Mouse (Mus musculus): ENCODE measurements around the gene Krtap9-3. TPM values are rescaled to one million over a fixed set of nuclear protein-coding genes. Genes with fewer than 3 reads are reported as not detected.
"Not testable (repeated sequence)": the region's sequence is repeated elsewhere in the genome, so short reads cannot be mapped to it uniquely, and the experiment has no call there.

The Krtap9-3 gene
- not detected in 2 replicates for polyA plus RNA-seq (2011; ENCODE audit: insufficient read depth, insufficient read length, low replicate concordance, missing spikeins)

- not testable (repeated sequence) for H3K4me1 ChIP-seq (ENCODE audit: control insufficient read depth, insufficient read depth, low read length); H3K4me3 ChIP-seq (replicated peaks; ENCODE audit: control insufficient read depth, low read depth, low read length); H3K27ac ChIP-seq (ENCODE audit: control insufficient read depth, insufficient read depth, low read depth, low read length, poor library complexity)
- 74% methylated on average over 6 of the region's 6 CpGs for WGBS
Measured at GRCm38 (mm10) chr11:99597742-99598141, at the start of gene Krtap9-3. Gene Krtap9-3 (minus strand): TSS chr11:99598105.

GRCm38 (mm10) chr11:99646444-99646843, 48.5 kb upstream of the Krtap9-3 start:
- Histone ChIP-seq H3K4me1 (ENCODE audit: control insufficient read depth, insufficient read depth, low read length) (no peaks in the 10 kb centered on the region), H3K4me3 (replicated peaks; ENCODE audit: control insufficient read depth, low read depth, low read length) (no peak overlapping the region), H3K27ac (ENCODE audit: control insufficient read depth, insufficient read depth, low read depth, low read length, poor library complexity) (no peak overlapping the region)
- TF ChIP-seq CTCF (IDR thresholded peaks at IDR 0.05; ENCODE audit: control insufficient read depth, insufficient read depth, low read length) (no peak), POLR2A (IDR thresholded peaks at IDR 0.05; ENCODE audit: borderline replicate concordance, control insufficient read depth, low read depth, low read length) (no peak)
- 83% methylated on average over 15 of the region's 15 CpGs for WGBS

- TF ChIP-seq POLR2A (IDR thresholded peaks at IDR 0.05; ENCODE audit: borderline replicate concordance, control insufficient read depth, low read depth, low read length) (no peak), CTCF (IDR thresholded peaks at IDR 0.05; ENCODE audit: control insufficient read depth, insufficient read depth, low read length) (no peak)
- H3K4me1 ChIP-seq (ENCODE audit: control insufficient read depth, insufficient read depth, low read length): no peaks in the 10 kb centered on the region
- whole genome bisulfite sequencing: 65% methylated on average over 3 of the region's 3 CpGs
- no peak overlapping the region for H3K27ac ChIP-seq (ENCODE audit: control insufficient read depth, insufficient read depth, low read depth, low read length, poor library complexity)
- H3K4me3 ChIP-seq (replicated peaks; ENCODE audit: control insufficient read depth, low read depth, low read length): no peak overlapping the region
Measured at GRCm38 (mm10) chr11:99644351-99644750, 46.4 kb upstream of the Krtap9-3 start.

- H3K4me3 ChIP-seq (replicated peaks; ENCODE audit: control insufficient read depth, low read depth, low read length); H3K27ac ChIP-seq (ENCODE audit: control insufficient read depth, insufficient read depth, low read depth, low read length, poor library complexity); H3K4me1 ChIP-seq (ENCODE audit: control insufficient read depth, insufficient read depth, low read length): not testable (repeated sequence)
- 70% methylated on average over 9 of the region's 9 CpGs for WGBS
Measured at GRCm38 (mm10) chr11:99643635-99644139, 45.8 kb upstream of the Krtap9-3 start, which contains the start of gene Krtap4-7. Gene Krtap4-7 (minus strand): TSS chr11:99644089.

- H3K4me1 ChIP-seq (ENCODE audit: control insufficient read depth, insufficient read depth, low read length): no peaks in the 10 kb centered on the region
- TF ChIP-seq POLR2A (IDR thresholded peaks at IDR 0.05; ENCODE audit: borderline replicate concordance, control insufficient read depth, low read depth, low read length): no peak
- no peak overlapping the region for H3K4me3 ChIP-seq (replicated peaks; ENCODE audit: control insufficient read depth, low read depth, low read length)
- no peak overlapping the region for H3K27ac ChIP-seq (ENCODE audit: control insufficient read depth, insufficient read depth, low read depth, low read length, poor library complexity)
- 21% methylated on average over 1 of the region's 1 CpGs for WGBS
Measured at GRCm38 (mm10) chr11:99640926-99641325, 43.0 kb upstream of the Krtap9-3 start.

- WGBS: 68% methylated on average over 1 of the region's 1 CpGs
- Histone ChIP-seq H3K4me1 (ENCODE audit: control insufficient read depth, insufficient read depth, low read length) (no peaks in the 10 kb centered on the region), H3K4me3 (replicated peaks; ENCODE audit: control insufficient read depth, low read depth, low read length) (no peak overlapping the region), H3K27ac (ENCODE audit: control insufficient read depth, insufficient read depth, low read depth, low read length, poor library complexity) (no peak overlapping the region)
- TF ChIP-seq CTCF (IDR thresholded peaks at IDR 0.05; ENCODE audit: control insufficient read depth, insufficient read depth, low read length) (no peak), POLR2A (IDR thresholded peaks at IDR 0.05; ENCODE audit: borderline replicate concordance, control insufficient read depth, low read depth, low read length) (no peak)
Measured at GRCm38 (mm10) chr11:99637086-99637485, 39.2 kb upstream of the Krtap9-3 start.

- WGBS: 52% methylated on average over 8 of the region's 8 CpGs
- no peak within 1 kb of the TSS for H3K4me3 ChIP-seq (replicated peaks; ENCODE audit: control insufficient read depth, low read depth, low read length)
- H3K4me1 ChIP-seq (ENCODE audit: control insufficient read depth, insufficient read depth, low read length): no peaks in the 10 kb centered on the region
- TF ChIP-seq POLR2A (IDR thresholded peaks at IDR 0.05; ENCODE audit: borderline replicate concordance, control insufficient read depth, low read depth, low read length) (no peak), CTCF (IDR thresholded peaks at IDR 0.05; ENCODE audit: control insufficient read depth, insufficient read depth, low read length) (no peak)
- no peak within 1 kb of the TSS for H3K27ac ChIP-seq (ENCODE audit: control insufficient read depth, insufficient read depth, low read depth, low read length, poor library complexity)
Measured at GRCm38 (mm10) chr11:99634653-99635134, 36.8 kb upstream of the Krtap9-3 start, which contains the start of gene Krtap4-2. Gene Krtap4-2 (minus strand): TSS chr11:99635084.

GRCm38 (mm10) chr11:99633293-99633692, 35.4 kb upstream of the Krtap9-3 start:
- 40% methylated on average over 2 of the region's 2 CpGs for WGBS
- TF ChIP-seq CTCF (IDR thresholded peaks at IDR 0.05; ENCODE audit: control insufficient read depth, insufficient read depth, low read length): no peak
- TF ChIP-seq POLR2A (IDR thresholded peaks at IDR 0.05; ENCODE audit: borderline replicate concordance, control insufficient read depth, low read depth, low read length): no peak
- Histone ChIP-seq H3K27ac (ENCODE audit: control insufficient read depth, insufficient read depth, low read depth, low read length, poor library complexity) (no peak overlapping the region), H3K4me3 (replicated peaks; ENCODE audit: control insufficient read depth, low read depth, low read length) (no peak overlapping the region), H3K4me1 (ENCODE audit: control insufficient read depth, insufficient read depth, low read length) (no peaks in the 10 kb centered on the region)

- H3K27ac ChIP-seq (ENCODE audit: control insufficient read depth, insufficient read depth, low read depth, low read length, poor library complexity): no peak overlapping the region
- WGBS: 63% methylated on average over 3 of the region's 3 CpGs
- no peak overlapping the region for H3K4me3 ChIP-seq (replicated peaks; ENCODE audit: control insufficient read depth, low read depth, low read length)
- TF ChIP-seq POLR2A (IDR thresholded peaks at IDR 0.05; ENCODE audit: borderline replicate concordance, control insufficient read depth, low read depth, low read length) (no peak), CTCF (IDR thresholded peaks at IDR 0.05; ENCODE audit: control insufficient read depth, insufficient read depth, low read length) (no peak)
- H3K4me1 ChIP-seq (ENCODE audit: control insufficient read depth, insufficient read depth, low read length): no peaks in the 10 kb centered on the region
Measured at GRCm38 (mm10) chr11:99630890-99631289, 33.0 kb upstream of the Krtap9-3 start.
